Mouse (Mus musculus) adrenal gland, postnatal 0 days (tissue): ENCODE data around the gene Gal3st2c. TPM values are rescaled to one million over a fixed set of nuclear protein-coding genes. Genes with fewer than 3 reads are reported as not detected.

Source experiments
- polyA plus RNA-seq: library from polyadenylated mRNA; unstranded; fragments of >200 nt; fragmentation: Nextera tagmentation; extraction: Ambion mirVana; gene quantifications from 2 replicates; pipeline ENCODE4 v1.2.1, GENCODE M21; 2015

Gal3st2c gene
- polyA plus RNA-seq, result not detected in 2 replicates

DNA sequence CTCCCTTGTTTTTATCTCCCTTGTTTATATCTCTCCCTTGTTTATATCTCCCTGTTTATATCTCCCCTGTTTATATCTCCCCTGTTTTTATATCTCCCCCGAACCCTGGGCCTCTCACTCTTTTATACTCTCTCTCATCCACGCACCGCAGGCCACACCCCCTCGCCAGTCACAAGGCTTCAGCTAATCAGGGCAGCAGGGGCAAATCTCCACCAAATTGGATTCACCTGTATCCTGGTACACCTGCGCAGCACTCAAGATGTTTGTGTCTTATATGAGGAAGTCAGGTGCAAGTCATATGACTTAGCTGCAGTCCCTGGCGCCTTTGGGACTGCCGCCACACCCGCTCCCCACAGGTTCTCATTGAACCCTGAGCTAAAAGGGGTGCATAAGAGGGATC lies at the start of gene Gal3st2c:
Gene Gal3st2c, plus strand, starts transcription at position 301 of the 400 bp plus-strand sequence.

DNA sequence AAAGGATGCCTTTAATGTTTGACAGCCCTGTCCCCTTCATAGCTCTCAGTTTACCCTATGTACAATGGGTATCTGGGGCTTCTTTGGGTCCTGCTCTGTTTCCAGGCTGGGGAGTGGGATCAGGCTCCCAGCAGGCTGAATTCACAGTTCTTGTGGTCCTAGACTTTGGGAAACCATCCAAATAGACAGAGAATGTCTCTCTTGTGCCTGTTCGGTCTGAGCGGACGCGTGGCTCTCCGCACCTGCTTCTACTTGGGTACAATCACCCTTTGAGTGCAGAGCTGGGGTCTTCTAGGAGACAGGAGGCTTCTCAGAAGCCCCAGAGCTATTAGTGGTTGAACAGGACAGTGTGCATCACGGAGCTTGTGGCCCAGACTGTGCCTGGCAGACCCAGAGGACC lies 29.8 kb downstream of the Gal3st2c start, which contains the start of gene Neu4:
Gene Neu4, plus strand, starts transcription at position 301 of the 400 bp plus-strand sequence.

DNA sequence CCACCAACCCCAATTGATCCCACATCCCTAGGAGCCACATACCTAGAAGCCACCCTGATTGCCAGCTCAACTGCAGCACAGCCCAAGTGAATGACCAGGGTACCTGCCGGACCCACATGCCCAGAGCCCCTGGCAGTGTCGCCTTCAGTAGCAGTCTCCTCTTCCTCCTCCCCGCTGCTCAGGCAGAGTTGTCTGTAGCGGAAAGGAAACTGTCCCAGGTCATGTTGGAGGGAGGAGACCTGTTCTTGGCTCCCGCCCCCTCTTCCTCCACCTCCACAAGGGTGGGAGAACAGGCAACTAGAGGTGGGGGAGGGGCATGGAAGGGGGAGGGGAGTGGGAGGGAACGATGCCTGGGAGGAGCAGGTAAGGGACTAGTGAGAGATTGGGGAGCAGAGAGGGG lies 62.1 kb downstream of the Gal3st2c start, which contains the start of gene Pdcd1:
Gene Pdcd1, minus strand, starts transcription at position 181 of the 400 bp plus-strand sequence.

Other genes with a start within 250 kb of the Gal3st2c start
- 64.2 and 79.9 TPM in 2 replicates for gene Atg4b, start 239.0 kb upstream of the Gal3st2c start, polyA plus RNA-seq
- gene Thap4, start 235.6 kb upstream of the Gal3st2c start, polyA plus RNA-seq, result 33.5 and 51.4 TPM in 2 replicates
- gene Dtymk, start 188.6 kb upstream of the Gal3st2c start, polyA plus RNA-seq, result 206 and 220 TPM in 2 replicates
- 7.0 and 7.7 TPM in 2 replicates for gene Ing5, start 186.5 kb upstream of the Gal3st2c start, polyA plus RNA-seq
- 12.4 and 27.5 TPM in 2 replicates for gene D2hgdh, start 165.6 kb upstream of the Gal3st2c start, polyA plus RNA-seq
- gene Gal3st2, start 129.2 kb upstream of the Gal3st2c start, polyA plus RNA-seq, result not detected in 2 replicates
- not detected in 2 replicates for gene Gal3st2b, start 72.2 kb upstream of the Gal3st2c start, polyA plus RNA-seq
- gene Neu4, start 29.9 kb downstream of the Gal3st2c start, polyA plus RNA-seq, result not detected in 2 replicates
- 0.08 TPM in 1 of 2 replicates, not detected in the other for gene Pdcd1, start 62.0 kb downstream of the Gal3st2c start, polyA plus RNA-seq